Mouse (Mus musculus): ENCODE results near the gene Xpo4.

DNA sequence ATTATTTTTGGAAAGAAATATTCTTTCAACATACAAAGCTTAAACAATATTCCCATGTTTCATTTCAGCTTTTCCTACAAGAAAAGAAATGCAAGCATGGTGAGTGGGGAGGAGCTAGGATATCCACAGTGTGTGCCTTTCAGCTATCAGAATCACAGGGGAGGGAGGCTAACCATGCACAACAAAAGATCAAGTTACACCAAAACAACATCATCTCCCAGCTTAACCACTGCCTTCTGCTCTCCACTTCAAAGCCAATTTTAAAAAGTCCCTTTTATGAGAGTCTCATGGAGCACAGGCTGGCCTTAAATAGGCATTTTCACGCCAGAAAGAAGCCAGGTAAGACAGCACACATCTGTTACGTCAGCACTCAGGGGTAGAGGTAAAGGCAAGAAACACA, 54.2 kb downstream of the Xpo4 start:
- TF ChIP-seq CTCF (IDR thresholded peaks at IDR 0.05; ENCODE audit: low read depth) (no peak), EP300 (IDR thresholded peaks at IDR 0.05; ENCODE audit: low read depth) (no peak)

Data from heart, postnatal 0 days (tissue).